Mouse (Mus musculus) macrophage (primary cell): ENCODE measurements around the gene Ulk4. TPM values are rescaled to one million over a fixed set of nuclear protein-coding genes. Genes with fewer than 3 reads are reported as not detected.

Experiments
- H3K27ac ChIP-seq: fragments of 350-480 bp; formaldehyde crosslinking; 2 replicates; pipeline ENCODE4 v1.9.0; 2021
- H3K36me3 ChIP-seq: fragments of 350-480 bp; formaldehyde crosslinking; 2 replicates; pipeline ENCODE4 v1.9.0; 2021; ENCODE audit errors: inconsistent target
- H3K4me3 ChIP-seq: fragments of 350-480 bp; formaldehyde crosslinking; 2 replicates; pipeline ENCODE4 v1.9.0; 2021; ENCODE audit errors: inconsistent target
- H3K79me2 ChIP-seq: fragments of 350-480 bp; formaldehyde crosslinking; 2 replicates; pipeline ENCODE4 v1.9.0; 2021; ENCODE audit errors: inconsistent target
- WGBS: methylation state at CpG from one replicate; pipeline ENCODE4 v1.1.7; 2026; ENCODE audit warnings: inconsistent platforms; ENCODE audit not compliant: missing documents; 5-methylcytosine and 5-hydroxymethylcytosine counted together
- polyA plus RNA-seq: library from polyadenylated mRNA; stranded (reverse); fragments of 250-400 nt; gene quantifications from 3 replicates; pipeline ENCODE4 v1.2.4, GENCODE M21; 2018; ENCODE audit warnings: inconsistent platforms

Ulk4 gene
- polyA plus RNA-seq, 1 experiment from 2014 or later: 2.2 TPM

GRCm38 (mm10) chr9:120985009-120985408, 292.0 kb downstream of the Ulk4 start:
- WGBS: 90% methylated on average over 5 of the region's 5 CpGs
- Histone ChIP-seq H3K36me3 (no peaks in the 10 kb centered on the region), H3K4me3 (no peak overlapping the region), H3K79me2 (no peaks in the 10 kb centered on the region), H3K27ac (no peak overlapping the region)

- Histone ChIP-seq H3K79me2 (no peaks in the 10 kb centered on the region), H3K27ac (no peak overlapping the region), H3K36me3 (no peaks in the 10 kb centered on the region), H3K4me3 (no peak overlapping the region)
- WGBS: 43% methylated on average over 5 of the region's 5 CpGs
Measured at GRCm38 (mm10) chr9:120984509-120984908, 292.5 kb downstream of the Ulk4 start.

GRCm38 (mm10) chr9:120983849-120984248, 293.1 kb downstream of the Ulk4 start:
- no peak overlapping the region for H3K27ac ChIP-seq
- 94% methylated on average over 8 of the region's 8 CpGs for WGBS

GRCm38 (mm10) chr9:120981777-120982176, 295.2 kb downstream of the Ulk4 start:
- Histone ChIP-seq H3K4me3 (no peak overlapping the region), H3K27ac (no peak overlapping the region), H3K79me2 (no peaks in the 10 kb centered on the region), H3K36me3 (no peaks in the 10 kb centered on the region)
- WGBS: 75% methylated on average over 7 of the region's 7 CpGs

More at GRCm38 (mm10) chr9:120983849-120984248, 293.1 kb downstream of the Ulk4 start:
- H3K79me2 ChIP-seq: no peaks in the 10 kb centered on the region
- H3K4me3 ChIP-seq: no peak overlapping the region
- H3K36me3 ChIP-seq: no peaks in the 10 kb centered on the region

- Histone ChIP-seq H3K27ac (no peak overlapping the region), H3K79me2 (no peaks in the 10 kb centered on the region), H3K36me3 (no peaks in the 10 kb centered on the region), H3K4me3 (no peak overlapping the region)
- 90% methylated on average over 4 of the region's 4 CpGs for WGBS
Measured at GRCm38 (mm10) chr9:120976856-120977255, 300.1 kb downstream of the Ulk4 start.

- no peak overlapping the region for H3K4me3 ChIP-seq
- H3K79me2 ChIP-seq: no peaks in the 10 kb centered on the region
- H3K27ac ChIP-seq: no peak overlapping the region
- 98% methylated on average over 5 of the region's 5 CpGs for WGBS
- H3K36me3 ChIP-seq: no peaks in the 10 kb centered on the region
Measured at GRCm38 (mm10) chr9:120976158-120976557, 300.8 kb downstream of the Ulk4 start.

- 100% methylated on average over 2 of the region's 2 CpGs for WGBS
- Histone ChIP-seq H3K4me3 (no peak overlapping the region), H3K36me3 (no peaks in the 10 kb centered on the region), H3K79me2 (no peaks in the 10 kb centered on the region), H3K27ac (no peak overlapping the region)
Measured at GRCm38 (mm10) chr9:120974209-120974608, 302.8 kb downstream of the Ulk4 start.

- Histone ChIP-seq H3K27ac (no peak overlapping the region), H3K4me3 (no peak overlapping the region), H3K36me3 (peaks cover 6% of the 10 kb centered on the region; the same call in 1 of the 2 replicates), H3K79me2 (no peaks in the 10 kb centered on the region)
- 83% methylated on average over 6 of the region's 6 CpGs for WGBS
Measured at GRCm38 (mm10) chr9:120973026-120973515, 303.9 kb downstream of the Ulk4 start.

GRCm38 (mm10) chr9:120965007-120965406, 312.0 kb downstream of the Ulk4 start:
- H3K79me2 ChIP-seq: peaks cover 31% of the 10 kb centered on the region; the same call in 1 of the 2 replicates
- WGBS: 97% methylated on average over 10 of the region's 10 CpGs
- no peak overlapping the region for H3K4me3 ChIP-seq
- H3K36me3 ChIP-seq: peaks cover 69% of the 10 kb centered on the region; the same call in 1 of the 2 replicates
- H3K27ac ChIP-seq: no peak overlapping the region

- WGBS: 96% methylated on average over 5 of the region's 5 CpGs
- Histone ChIP-seq H3K79me2 (peaks cover 35% of the 10 kb centered on the region; the same call in 1 of the 2 replicates), H3K27ac (no peak overlapping the region), H3K36me3 (peaks cover 76% of the 10 kb centered on the region; the same call in 1 of the 2 replicates), H3K4me3 (no peak overlapping the region)
Measured at GRCm38 (mm10) chr9:120964224-120964623, 312.8 kb downstream of the Ulk4 start.

- peaks cover 40% of the 10 kb centered on the region; the same call in 1 of the 2 replicates for H3K79me2 ChIP-seq
Measured at GRCm38 (mm10) chr9:120963720-120964119, 313.3 kb downstream of the Ulk4 start.

GRCm38 (mm10) chr9:120963104-120963503, 313.9 kb downstream of the Ulk4 start:
- Histone ChIP-seq H3K36me3 (peaks cover 81% of the 10 kb centered on the region), H3K27ac (no peak overlapping the region), H3K4me3 (no peak overlapping the region), H3K79me2 (peaks cover 43% of the 10 kb centered on the region; the same call in 1 of the 2 replicates)
- 98% methylated on average over 4 of the region's 4 CpGs for WGBS

More at GRCm38 (mm10) chr9:120963720-120964119, 313.3 kb downstream of the Ulk4 start:
- peaks cover 78% of the 10 kb centered on the region; the same call in 1 of the 2 replicates for H3K36me3 ChIP-seq
- H3K27ac ChIP-seq: no peak overlapping the region
- 97% methylated on average over 3 of the region's 3 CpGs for WGBS
- H3K4me3 ChIP-seq: no peak overlapping the region

GRCm38 (mm10) chr9:120961969-120962700, 314.9 kb downstream of the Ulk4 start:
- 32% methylated on average over 3 of the region's 3 CpGs for WGBS
- Histone ChIP-seq H3K36me3 (peaks cover 83% of the 10 kb centered on the region), H3K79me2 (peaks cover 47% of the 10 kb centered on the region; the same call in 1 of the 2 replicates), H3K27ac (no peak overlapping the region), H3K4me3 (no peak overlapping the region)

GRCm38 (mm10) chr9:120961466-120961865, 315.5 kb downstream of the Ulk4 start:
- Histone ChIP-seq H3K27ac (no peak overlapping the region), H3K4me3 (no peak overlapping the region), H3K79me2 (peaks cover 51% of the 10 kb centered on the region; the same call in 1 of the 2 replicates), H3K36me3 (peaks cover 83% of the 10 kb centered on the region)
- WGBS: 51% methylated on average over 3 of the region's 3 CpGs

GRCm38 (mm10) chr9:120960611-120961010, 316.4 kb downstream of the Ulk4 start:
- Histone ChIP-seq H3K36me3 (peaks cover 86% of the 10 kb centered on the region), H3K79me2 (peaks cover 51% of the 10 kb centered on the region; the same call in 1 of the 2 replicates), H3K4me3 (no peak overlapping the region), H3K27ac (no peak overlapping the region)
- WGBS: 37% methylated on average over 4 of the region's 4 CpGs
